Mouse (Mus musculus) liver, adult 2 months (tissue): ENCODE measurements around the gene Mapk10. TPM values are rescaled to one million over a fixed set of nuclear protein-coding genes. Genes with fewer than 3 reads are reported as not detected.

ENCODE experiments used
- DNase-seq: peaks from one replicate; pipeline ENCODE4 v3.0.0-alpha.2; 2011; ENCODE audit warnings: low read depth, low spot score; ENCODE audit errors: extremely low read depth
- H3K27ac ChIP-seq: fragments of 200-500 bp; replicated peaks from 2 replicates; pipeline ENCODE4 v1.5.1; 2012; ENCODE audit warnings: low read depth, mild to moderate bottlenecking, control low read depth, inconsistent platforms, low read length; ENCODE audit not compliant: insufficient read depth
- H3K27me3 ChIP-seq: fragments of 200-500 bp; 2 replicates; pipeline ENCODE4 v1.6.1; 2012; ENCODE audit warnings: mild to moderate bottlenecking, moderate library complexity, low read length, inconsistent platforms; ENCODE audit not compliant: control insufficient read depth, insufficient read depth
- H3K36me3 ChIP-seq: fragments of 200-500 bp; 2 replicates; pipeline ENCODE4 v1.6.1; 2012; ENCODE audit warnings: low read length, inconsistent platforms; ENCODE audit not compliant: control insufficient read depth, insufficient read depth
- H3K4me1 ChIP-seq: fragments of 200-500 bp; 2 replicates; pipeline ENCODE4 v1.6.1; 2011; ENCODE audit warnings: low read length; ENCODE audit not compliant: control insufficient read depth, insufficient read depth
- H3K4me3 ChIP-seq: fragments of 200-500 bp; 2 replicates; pipeline ENCODE4 v1.5.1; 2011; ENCODE audit warnings: low read depth, mild to moderate bottlenecking, control low read depth, low read length, moderate library complexity; ENCODE audit not compliant: insufficient read depth
- H3K79me2 ChIP-seq: fragments of 200-500 bp; 2 replicates; pipeline ENCODE4 v1.6.1; 2012; ENCODE audit warnings: inconsistent platforms, mild to moderate bottlenecking, low read length, moderate library complexity; ENCODE audit not compliant: control insufficient read depth, insufficient read depth
- H3K9ac ChIP-seq: fragments of 200-500 bp; 2 replicates; pipeline ENCODE4 v1.6.1; 2012; ENCODE audit warnings: low read depth, mild to moderate bottlenecking, control low read depth, inconsistent platforms, low read length
- CTCF ChIP-seq: fragments of 200-500 bp; IDR thresholded peaks from 2 replicates; pipeline ENCODE4 v1.5.1; 2011; ENCODE audit warnings: low read depth, low read length, control low read depth
- POLR2A ChIP-seq: fragments of 200-500 bp; IDR thresholded peaks from 2 replicates; pipeline ENCODE4 v1.6.1; 2011; ENCODE audit warnings: low read length, control low read depth; ENCODE audit not compliant: insufficient read depth; ENCODE audit errors: extremely low read depth
- WGBS: fragments of 180-500 bp; shearing (Covaris S2); methylation state at CpG from one replicate; pipeline ENCODE4 v1.1.7; 2018; 5-methylcytosine and 5-hydroxymethylcytosine counted together
- polyA plus RNA-seq: library from polyadenylated mRNA; depleted of rRNA; stranded (reverse); fragments of >200 nt; gene quantifications from 2 replicates; pipeline ENCODE4 v1.2.3, GENCODE M21; 2012
- total RNA-seq: library from RNA; depleted of rRNA; stranded (reverse); fragments of >200 nt; gene quantifications from 2 replicates; pipeline ENCODE4 v1.2.3, GENCODE M21; 2014

The Mapk10 gene
- total and polyA plus RNA-seq, 2 experiments, result not detected

GRCm38 (mm10) chr5:102995928-102996327 lies 215.2 kb downstream of the Mapk10 start:
- DNase-seq, result no peak
- H3K4me3 ChIP-seq, result no peak overlapping the region
- no peak overlapping the region for H3K27ac ChIP-seq
- no peaks in the 10 kb centered on the region for H3K4me1 ChIP-seq
- no peaks in the 10 kb centered on the region for H3K79me2 ChIP-seq
- no peaks in the 10 kb centered on the region for H3K36me3 ChIP-seq
- TF ChIP-seq POLR2A (no peak), CTCF (no peak)
- no peaks in the 10 kb centered on the region for H3K27me3 ChIP-seq
- H3K9ac ChIP-seq, result no peak overlapping the region

DNA sequence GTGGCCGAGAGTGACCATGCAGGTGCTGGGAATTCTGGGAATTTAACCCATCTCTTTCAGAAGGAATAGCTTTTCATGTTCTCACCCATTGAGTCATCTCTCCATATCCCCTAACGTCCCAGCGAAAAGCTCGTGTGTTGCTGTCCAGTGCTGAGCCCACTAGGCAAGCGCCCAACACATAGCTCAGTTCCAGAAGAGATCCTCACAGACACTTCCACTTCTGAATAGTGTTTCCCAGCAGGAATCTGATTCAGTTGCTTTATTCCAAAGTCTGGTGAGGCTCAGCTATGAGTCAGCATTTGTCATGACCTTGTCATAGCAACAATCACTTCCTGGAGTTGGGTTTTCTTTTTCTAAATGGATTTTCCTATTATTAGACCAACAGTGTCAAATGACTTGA lies 217.2 kb downstream of the Mapk10 start:
- Histone ChIP-seq H3K27me3 (no peaks in the 10 kb centered on the region), H3K79me2 (no peaks in the 10 kb centered on the region), H3K4me1 (no peaks in the 10 kb centered on the region), H3K27ac (no peak overlapping the region), H3K4me3 (no peak overlapping the region), H3K36me3 (no peaks in the 10 kb centered on the region), H3K9ac (no peak overlapping the region)
- DNase-seq, result peak; percentile 4
- TF ChIP-seq POLR2A, result no peak
- 73% methylated on average over 5 of the region's 5 CpGs for WGBS

- H3K4me3 ChIP-seq, result no peak overlapping the region
Observed at GRCm38 (mm10) chr5:102991691-102992090, 219.4 kb downstream of the Mapk10 start.

DNA sequence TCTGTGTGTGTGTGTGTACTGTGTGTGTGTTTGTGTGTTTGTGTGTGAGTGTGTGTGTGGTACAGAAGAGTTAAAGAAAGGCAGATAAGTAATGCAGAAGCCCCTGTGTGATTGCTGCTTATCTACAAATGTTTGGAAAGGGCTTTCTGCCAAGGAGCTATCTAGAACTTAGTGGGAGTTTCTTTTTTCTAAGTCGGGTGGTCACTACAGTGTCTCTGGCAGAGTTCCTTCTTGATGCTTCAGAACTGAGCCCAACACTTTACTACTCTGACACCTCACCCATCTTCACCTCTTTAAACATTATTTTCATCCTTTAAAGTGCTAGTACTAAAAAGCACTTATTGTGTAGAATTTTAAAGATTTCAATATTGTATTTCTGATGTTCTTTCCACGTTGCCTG lies 232.8 kb downstream of the Mapk10 start:
- H3K9ac ChIP-seq, result no peak overlapping the region
- no peaks in the 10 kb centered on the region for H3K79me2 ChIP-seq
- H3K36me3 ChIP-seq, result no peaks in the 10 kb centered on the region
- TF ChIP-seq CTCF (no peak), POLR2A (no peak)
- 59% methylated on average over 2 of the region's 2 CpGs for WGBS
- no peak overlapping the region for H3K27ac ChIP-seq
- H3K27me3 ChIP-seq, result no peaks in the 10 kb centered on the region
- H3K4me1 ChIP-seq, result no peaks in the 10 kb centered on the region
- no peak for DNase-seq
- no peak overlapping the region for H3K4me3 ChIP-seq

More at GRCm38 (mm10) chr5:102991691-102992090, 219.4 kb downstream of the Mapk10 start:
- WGBS, result 82% methylated on average over 2 of the region's 2 CpGs
- H3K4me1 ChIP-seq, result no peaks in the 10 kb centered on the region
- TF ChIP-seq POLR2A (no peak), CTCF (no peak)
- no peaks in the 10 kb centered on the region for H3K36me3 ChIP-seq
- H3K9ac ChIP-seq, result no peak overlapping the region
- no peak overlapping the region for H3K27ac ChIP-seq
- no peaks in the 10 kb centered on the region for H3K27me3 ChIP-seq
- H3K79me2 ChIP-seq, result no peaks in the 10 kb centered on the region
- no peak for DNase-seq

- no peaks in the 10 kb centered on the region for H3K4me1 ChIP-seq
- no peak overlapping the region for H3K4me3 ChIP-seq
- no peak for DNase-seq
- H3K36me3 ChIP-seq, result no peaks in the 10 kb centered on the region
- TF ChIP-seq POLR2A (no peak), CTCF (no peak)
- WGBS, result 62% methylated on average over 6 of the region's 6 CpGs
- H3K27me3 ChIP-seq, result no peaks in the 10 kb centered on the region
- no peak overlapping the region for H3K27ac ChIP-seq
- H3K79me2 ChIP-seq, result no peaks in the 10 kb centered on the region
- no peak overlapping the region for H3K9ac ChIP-seq
Observed at GRCm38 (mm10) chr5:102977138-102977537, 234.0 kb downstream of the Mapk10 start.

DNA sequence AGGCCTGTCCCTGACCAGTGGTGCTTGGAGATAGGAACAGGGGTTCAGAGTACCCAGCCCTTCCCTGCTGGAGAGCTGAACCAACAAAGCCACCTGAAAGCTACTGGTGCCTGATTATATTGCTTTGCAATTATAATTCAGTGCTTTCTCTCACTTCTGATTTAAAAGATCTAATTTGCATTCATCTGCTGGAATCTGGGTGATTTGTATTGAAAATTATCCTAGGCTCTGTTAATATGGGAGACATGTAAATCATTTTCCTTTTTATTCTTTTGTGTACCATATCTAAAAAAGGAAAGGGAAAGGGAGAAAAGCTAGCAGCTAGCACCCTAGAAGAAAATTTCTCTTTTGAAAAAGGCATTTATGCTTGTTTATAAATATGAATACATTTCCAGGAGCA lies 234.6 kb downstream of the Mapk10 start:
- Histone ChIP-seq H3K4me3 (no peak overlapping the region), H3K4me1 (no peaks in the 10 kb centered on the region), H3K36me3 (no peaks in the 10 kb centered on the region), H3K9ac (no peak overlapping the region), H3K79me2 (no peaks in the 10 kb centered on the region), H3K27me3 (no peaks in the 10 kb centered on the region), H3K27ac (no peak overlapping the region)
- DNase-seq, result no peak
- TF ChIP-seq POLR2A, result no peak
- TF ChIP-seq CTCF, result no peak

DNA sequence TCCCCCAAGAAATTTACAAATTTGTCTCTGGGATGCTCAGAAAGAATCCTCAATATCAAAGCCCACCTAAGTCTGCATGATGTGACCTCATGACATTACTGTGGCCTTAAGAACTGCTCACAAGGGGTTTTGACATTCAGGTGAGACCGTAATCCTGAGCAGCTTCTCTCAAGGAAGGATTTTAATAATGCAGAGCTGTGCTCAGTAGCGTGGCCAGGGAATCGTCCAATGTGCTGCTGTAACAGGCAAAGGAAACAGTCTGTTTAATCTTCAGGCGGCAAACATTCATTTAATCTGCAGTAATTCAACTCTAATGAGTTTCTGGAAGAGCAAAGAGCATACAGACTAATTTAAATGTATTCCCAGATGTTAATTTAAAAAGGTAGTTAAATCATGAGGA lies 236.7 kb downstream of the Mapk10 start:
- Histone ChIP-seq H3K36me3 (no peaks in the 10 kb centered on the region), H3K27ac (no peak overlapping the region), H3K79me2 (no peaks in the 10 kb centered on the region), H3K27me3 (no peaks in the 10 kb centered on the region), H3K9ac (no peak overlapping the region), H3K4me1 (no peaks in the 10 kb centered on the region), H3K4me3 (no peak overlapping the region)
- no peak for DNase-seq
- 86% methylated on average over 4 of the region's 4 CpGs for WGBS
- TF ChIP-seq POLR2A (no peak), CTCF (no peak)
